9 mouse cellular contexts compared by ENCODE assay signal in the genomic region with DNA sequence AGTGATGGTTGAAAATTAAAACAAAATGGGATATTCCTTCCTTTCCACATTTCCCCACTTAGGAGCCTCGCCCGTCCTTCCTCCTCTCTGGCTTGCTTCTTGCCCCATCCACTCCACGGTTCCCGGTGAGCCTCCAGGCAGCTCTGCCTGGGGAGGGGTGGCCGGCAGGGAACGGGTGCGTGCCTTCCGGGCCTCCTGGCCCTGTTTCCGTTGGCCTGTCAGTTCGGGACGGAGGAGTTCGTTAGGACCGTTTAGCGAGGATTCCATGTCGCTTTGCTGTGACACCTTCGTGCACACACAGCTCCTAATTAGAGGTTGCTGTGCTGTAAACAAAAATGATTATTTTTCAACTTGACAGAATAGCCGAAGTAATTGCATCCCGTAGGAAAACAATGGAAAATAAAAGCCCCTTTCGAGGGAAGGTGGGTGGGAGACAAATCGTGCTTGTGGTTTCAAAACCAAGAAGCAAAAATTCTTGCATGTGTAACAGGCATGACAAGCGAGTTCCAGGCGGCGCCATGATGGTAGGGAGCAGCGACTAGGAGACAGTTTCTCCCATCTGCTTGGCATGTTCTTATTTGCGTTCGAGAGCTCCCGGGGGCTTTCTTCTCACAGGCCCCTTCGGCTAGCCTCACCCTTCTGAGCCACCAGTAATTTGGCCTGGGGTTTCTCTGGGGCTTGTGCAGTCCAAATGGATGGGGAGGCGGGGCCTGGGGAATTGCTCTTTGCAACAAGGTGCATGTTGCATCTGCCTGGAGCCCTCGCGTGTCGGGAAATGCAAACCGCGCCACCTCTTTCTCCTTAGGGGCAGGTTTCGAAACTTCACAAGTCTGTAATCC. TPM values are rescaled to one million over a fixed set of nuclear protein-coding genes. Genes with fewer than 3 reads are reported as not detected.
DNase-seq lines count a peak whose midpoint lies in the region; ATAC-seq lines count a peak whose summit lies in the region.
"Had no signal": no experiment of that assay in that cellular context is flagged by ENCODE, and none has a peak within 500 bp of the region (broad histone marks: within the 10 kb centered on the region; RNA-seq: fewer than 3 reads in every experiment).

No protein-coding gene starts in this region.

- peak overlapping the region; percentile 89 for H3K4me2 ChIP-seq in heart, embryonic 15.5 days
- H3K4me2 ChIP-seq in embryonic facial prominence, embryonic 11.5 days (ENCODE audit: low read depth, low read length) = peak overlapping the region; percentile 47
- peak overlapping the region; percentile 44 for H3K4me2 ChIP-seq in limb, embryonic 11.5 days (ENCODE audit: low read depth, severe bottlenecking)

- no peak overlapping the region for H3K27ac ChIP-seq in heart, embryonic 15.5 days
- H3K27ac ChIP-seq in embryonic facial prominence, embryonic 11.5 days (replicated peaks; ENCODE audit: low read depth, low read length) = no peak overlapping the region
- no peak overlapping the region for H3K27ac ChIP-seq in limb, embryonic 11.5 days (replicated peaks; ENCODE audit: low read depth, low read length)

- peaks cover 17% of the 10 kb centered on the region; the same call in 1 of the 2 replicates for H3K27me3 ChIP-seq in heart, embryonic 15.5 days
- H3K27me3 ChIP-seq in embryonic facial prominence, embryonic 11.5 days (ENCODE audit: control insufficient read depth, insufficient read depth, low read length) = peaks cover 15% of the 10 kb centered on the region
- H3K27me3 ChIP-seq in limb, embryonic 11.5 days (ENCODE audit: control insufficient read depth, insufficient read depth, low read length) = peaks cover 29% of the 10 kb centered on the region

- ATAC-seq in heart, embryonic 15.5 days (replicated peaks; ENCODE audit: insufficient number of reproducible peaks, insufficient read depth, low FRiP score, low read depth) = no peak
- no peak for ATAC-seq in embryonic facial prominence, embryonic 11.5 days (replicated peaks; ENCODE audit: insufficient number of reproducible peaks, low FRiP score, low TSS enrichment, low read depth)
- ATAC-seq in limb, embryonic 11.5 days (ENCODE audit: insufficient number of reproducible peaks, low FRiP score, low TSS enrichment, low read depth) = peak; percentile 15

- no peak overlapping the region for H3K9ac ChIP-seq in heart, embryonic 15.5 days
- peak overlapping the region; percentile 14; the same call in 1 of the 2 replicates for H3K9ac ChIP-seq in embryonic facial prominence, embryonic 11.5 days (replicated peaks; ENCODE audit: low read length)
- H3K9ac ChIP-seq in limb, embryonic 11.5 days (ENCODE audit: low read length) = no peak overlapping the region

- peak overlapping the region; percentile 81 for H3K4me3 ChIP-seq in heart, embryonic 15.5 days
- peak overlapping the region; percentile 56 for H3K4me3 ChIP-seq in embryonic facial prominence, embryonic 11.5 days (ENCODE audit: low read depth, low read length)
- peak overlapping the region; percentile 15; the same call in 1 of the 2 replicates for H3K4me3 ChIP-seq in limb, embryonic 11.5 days (ENCODE audit: low read depth, low read length)

- H3K9me3 ChIP-seq in heart, embryonic 15.5 days (replicated peaks) = no peaks in the 10 kb centered on the region
- no peaks in the 10 kb centered on the region for H3K9me3 ChIP-seq in embryonic facial prominence, embryonic 11.5 days (replicated peaks; ENCODE audit: control insufficient read depth, low read length)
- no peaks in the 10 kb centered on the region for H3K9me3 ChIP-seq in limb, embryonic 11.5 days (ENCODE audit: control insufficient read depth, low read length)

- H3K4me1 ChIP-seq in heart, embryonic 15.5 days (replicated peaks) = peaks cover 23% of the 10 kb centered on the region
- 0 out of 2 replicates have a peak, but pooled peaks cover 2% of the 10 kb centered on the region for H3K4me1 ChIP-seq in embryonic facial prominence, embryonic 11.5 days (ENCODE audit: control insufficient read depth, insufficient read depth, low read length)
- H3K4me1 ChIP-seq in limb, embryonic 11.5 days (ENCODE audit: control insufficient read depth, insufficient read depth, low read length) = peaks cover 9% of the 10 kb centered on the region; the same call in 1 of the 2 replicates

- no peaks in the 10 kb centered on the region for H3K36me3 ChIP-seq in heart, embryonic 15.5 days
- H3K36me3 ChIP-seq in embryonic facial prominence, embryonic 11.5 days (replicated peaks; ENCODE audit: control insufficient read depth, insufficient read depth, low read depth, low read length) = no peaks in the 10 kb centered on the region
- no peaks in the 10 kb centered on the region for H3K36me3 ChIP-seq in limb, embryonic 11.5 days (ENCODE audit: control insufficient read depth, insufficient read depth, low read length)
- H3K36me3 ChIP-seq: G1E had no signal

- 14% methylated on average over 35 of the region's 35 CpGs for WGBS in heart, embryonic 15.5 days
- 8% methylated on average over 35 of the region's 35 CpGs for WGBS in embryonic facial prominence, embryonic 11.5 days
- 9% methylated on average over 35 of the region's 35 CpGs for WGBS in limb, embryonic 11.5 days

- no peak for DNase-seq in heart, adult 18-20 months
- DNase-seq in MN1 (ENCODE audit: low spot score) = peak; percentile 34
- peak; percentile 18 for DNase-seq in embryonic facial prominence, embryonic 11.5 days (ENCODE audit: low spot score)
- DNase-seq in limb, embryonic 11.5 days (ENCODE audit: low spot score) = peak; percentile 29
- DNase-seq in right cerebral cortex, postnatal 4 days = peak; percentile 47
- DNase-seq in thymus, postnatal 10 days (ENCODE audit: low spot score in 2 of 2) = no peak
- DNase-seq in c-Kit-positive CD71-positive TER-119-positive erythroid progenitor cells, embryonic 14.5 days (ENCODE audit: low spot score) = no peak

RNA-seq across cellular contexts. Expression of gene Gnao1, which starts 3.0 kb away (rescaled TPM):
- 11.0 and 13.0 TPM in 2 replicates for polyA plus RNA-seq in heart, embryonic 15.5 days (2015; fragmentation: Nextera tagmentation; extraction: Ambion mirVana)
- 10 to 100 TPM; 20.7 to 21.7 TPM for total RNA-seq in heart, adult 18-20 months (2021)
- 11.5 and 14.0 TPM in 2 replicates for polyA plus RNA-seq in embryonic facial prominence, embryonic 11.5 days (2014; fragmentation: Nextera tagmentation; extraction: Ambion mirVana)
- 1.1 and 2.2 TPM in 2 replicates for polyA plus RNA-seq in limb, embryonic 11.5 days (2014; fragmentation: Nextera tagmentation; extraction: Ambion mirVana)
- polyA plus RNA-seq: G1E had no signal

Comparison
In these comparisons a context has a peak if more than half of its experiments do, and no peak if none do; other contexts are left out.
1. H3K4me3 ChIP-seq: peak in every context shown above with its lines; median percentile 81 in heart, embryonic 15.5 days; 56 in embryonic facial prominence, embryonic 11.5 days; 15 in limb, embryonic 11.5 days.
2. DNase-seq: peak in MN1 (single experiment), embryonic facial prominence, embryonic 11.5 days (single experiment), limb, embryonic 11.5 days (single experiment) and right cerebral cortex, postnatal 4 days (single experiment); none in heart, adult 18-20 months (0 of 2), thymus, postnatal 10 days (0 of 2) and c-Kit-positive CD71-positive TER-119-positive erythroid progenitor cells, embryonic 14.5 days (single experiment).
3. Peak in every context shown above with its lines, with median percentiles within 50 percentile points of each other: H3K4me2 ChIP-seq.